Mouse (Mus musculus): ENCODE measurements at regions not wholly inside any gene's neighbourhood (a gene's known extent, or its start where the extent isn't known, plus 50 kb on each side); places are given as distances from the start of the nearest gene placed in this dataset.

GRCm38 (mm10) chr3:143087786-143088185 lies 206.0 kb upstream of the Pkn2 start:
- DNase-seq (ENCODE audit: low spot score in 2 of 2): no peak

- no peak for DNase-seq (ENCODE audit: low spot score in 2 of 2)
These were observed 196.5 kb upstream of the Pkn2 start for GRCm38 (mm10) chr3:143078310-143078709.

- DNase-seq (ENCODE audit: low spot score in 2 of 2): no peak
These were observed 190.1 kb upstream of the Pkn2 start for GRCm38 (mm10) chr3:143071839-143072373.

GRCm38 (mm10) chr3:143054858-143055257 lies 173.1 kb upstream of the Pkn2 start:
- DNase-seq (ENCODE audit: low spot score in 2 of 2): no peak

DNA sequence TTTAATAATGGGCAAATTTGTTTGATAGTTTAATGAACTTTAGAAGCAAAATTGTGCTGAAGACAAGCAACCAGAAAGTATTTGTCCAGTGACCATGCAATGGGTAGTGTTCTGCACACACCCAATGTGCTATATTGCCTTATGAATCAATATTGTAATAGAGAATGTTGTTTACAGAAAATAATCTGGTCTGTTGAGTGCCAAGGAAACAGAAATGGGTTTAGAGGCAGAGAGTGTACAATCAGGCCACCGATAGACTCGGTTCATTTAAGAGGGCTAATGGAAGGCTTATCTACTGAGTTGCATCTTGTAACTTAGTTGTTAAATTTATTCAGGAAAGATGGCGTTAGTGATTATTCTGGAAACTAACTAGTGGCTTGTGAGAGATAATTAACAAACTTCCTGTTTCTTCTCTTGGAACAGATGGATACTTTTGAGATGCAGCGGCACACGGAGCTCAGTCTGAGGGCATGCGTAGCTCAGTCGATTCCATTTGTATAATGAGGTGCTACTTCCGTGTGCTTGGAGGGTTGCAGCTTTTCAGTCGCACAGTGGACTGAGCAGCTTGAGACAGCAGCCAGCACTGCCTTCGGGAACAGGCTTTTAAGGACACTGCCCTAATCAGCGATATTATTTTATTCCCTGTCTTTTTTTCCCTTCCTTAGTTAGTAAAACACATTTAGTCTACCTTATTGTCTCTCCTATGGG lies 171.6 kb upstream of the Pkn2 start:
- no peak for DNase-seq (ENCODE audit: low spot score in 2 of 2)

GRCm38 (mm10) chr3:143040666-143041065 lies 158.9 kb upstream of the Pkn2 start:
- DNase-seq (ENCODE audit: low spot score in 2 of 2): no peak

- no peak for DNase-seq (ENCODE audit: low spot score in 2 of 2)
These were observed 154.3 kb upstream of the Pkn2 start for GRCm38 (mm10) chr3:143036108-143036507.

- DNase-seq (ENCODE audit: low spot score in 2 of 2): no peak
These were observed 152.8 kb upstream of the Pkn2 start for GRCm38 (mm10) chr3:143034588-143034987.

GRCm38 (mm10) chr3:143022486-143022885 lies 140.7 kb upstream of the Pkn2 start:
- no peak for DNase-seq (ENCODE audit: low spot score in 2 of 2)

- no peak for DNase-seq (ENCODE audit: low spot score in 2 of 2)
These were observed 139.5 kb upstream of the Pkn2 start for GRCm38 (mm10) chr3:143021159-143021871.

DNA sequence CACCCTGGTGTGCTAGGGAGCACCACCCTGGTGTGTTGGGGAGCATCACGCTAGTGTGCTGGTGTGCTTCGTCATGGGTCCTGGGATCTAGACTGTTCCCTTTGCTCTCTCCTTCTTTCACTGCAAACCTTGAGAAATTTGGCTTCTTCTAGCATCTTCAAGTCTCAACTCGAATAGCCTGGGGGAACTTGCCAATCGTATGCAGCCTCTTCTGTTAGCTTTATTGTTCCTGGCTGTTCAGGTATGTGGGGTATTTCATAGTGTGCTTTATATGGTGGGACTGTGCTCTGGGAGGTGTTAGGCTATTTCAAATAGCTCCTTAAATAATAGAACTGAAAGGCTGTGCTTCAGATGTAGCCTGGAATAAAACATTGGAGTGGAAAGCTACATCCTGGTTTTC lies 135.7 kb upstream of the Pkn2 start:
- no peak for DNase-seq (ENCODE audit: low spot score in 2 of 2)

DNA sequence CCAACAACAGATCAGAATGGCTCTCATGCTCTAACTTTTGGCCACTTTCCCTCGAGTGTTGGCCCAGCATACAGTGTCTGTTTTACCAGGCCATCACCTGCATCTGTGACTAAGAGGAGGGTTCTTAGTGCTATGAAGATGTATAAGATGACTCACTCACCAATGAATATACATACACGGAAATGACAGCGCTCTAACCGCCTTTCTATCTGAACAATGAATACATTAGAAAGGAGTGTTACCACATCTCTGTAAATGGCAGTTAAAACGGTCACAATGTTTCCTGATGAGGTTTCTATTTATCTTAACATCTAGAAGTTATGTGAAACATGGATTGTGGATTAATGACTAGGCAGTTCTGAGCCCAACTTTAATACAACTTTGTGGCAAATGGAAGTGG lies 135.0 kb upstream of the Pkn2 start:
- DNase-seq (ENCODE audit: low spot score in 2 of 2): no peak

- DNase-seq (ENCODE audit: low spot score in 2 of 2): peak; percentile 20 to 24
These were observed 132.6 kb upstream of the Pkn2 start for GRCm38 (mm10) chr3:143014421-143014820.

GRCm38 (mm10) chr3:143007047-143007446 lies 125.2 kb upstream of the Pkn2 start:
- no peak for DNase-seq (ENCODE audit: low spot score in 2 of 2)

- no peak for DNase-seq (ENCODE audit: low spot score in 2 of 2)
These were observed 120.1 kb upstream of the Pkn2 start for GRCm38 (mm10) chr3:143001952-143002351.

DNA sequence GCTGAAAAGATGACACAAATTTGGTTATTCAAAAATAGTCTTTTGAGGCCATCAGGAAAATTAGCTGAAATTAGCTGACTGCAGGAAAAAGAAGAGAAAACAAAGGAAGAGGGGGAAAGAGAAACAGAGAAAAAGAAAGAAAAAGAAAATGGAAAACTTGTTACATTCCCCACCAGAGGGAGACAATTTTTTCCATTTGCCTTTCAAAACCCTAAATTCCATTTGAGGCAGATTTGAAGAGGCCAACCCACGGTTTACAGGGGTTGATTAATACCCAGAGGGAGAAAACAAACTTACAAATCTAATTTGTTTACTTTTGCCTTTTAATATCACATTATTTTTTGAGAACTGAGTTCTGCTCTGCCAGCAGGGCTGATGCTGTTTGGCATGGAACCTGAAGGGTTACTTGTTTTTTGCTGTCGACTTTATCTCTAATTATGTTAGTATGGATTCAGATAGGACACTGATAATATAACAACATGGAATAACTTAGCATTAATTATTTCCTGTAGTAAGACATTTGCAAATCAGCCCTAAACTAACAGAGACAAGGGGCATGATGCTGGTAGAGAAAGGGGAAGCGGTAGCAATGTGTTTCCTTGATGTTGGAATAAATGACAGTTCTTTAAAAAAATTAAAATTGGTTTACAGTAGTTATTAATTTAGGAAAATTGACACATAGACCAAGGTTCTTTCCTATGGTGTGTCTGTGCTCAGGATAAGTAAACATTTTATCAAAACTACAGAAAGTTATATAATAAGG lies 114.4 kb upstream of the Pkn2 start:
- no peak for DNase-seq (ENCODE audit: low spot score in 2 of 2)

GRCm38 (mm10) chr3:142984547-142984946 lies 102.7 kb upstream of the Pkn2 start:
- no peak for DNase-seq (ENCODE audit: low spot score in 2 of 2)

DNA sequence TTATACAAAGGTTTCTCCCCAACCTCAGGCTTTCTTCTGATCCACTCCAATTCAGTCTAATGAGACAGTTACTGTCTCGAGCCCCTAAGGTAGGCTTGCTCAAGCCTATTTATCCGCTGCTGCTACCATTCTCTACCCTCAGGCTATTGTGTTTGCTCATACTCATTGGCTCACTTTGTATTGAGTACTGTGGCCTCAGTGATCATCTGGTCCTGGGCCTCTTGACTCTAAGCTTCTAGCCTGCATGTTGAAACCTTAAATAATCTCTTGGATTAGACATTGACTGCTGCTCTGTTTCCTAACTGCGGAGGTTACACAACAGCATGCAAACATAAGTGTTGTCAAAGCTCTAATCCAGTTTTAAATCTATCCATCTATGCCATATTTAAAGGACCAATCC lies 99.4 kb upstream of the Pkn2 start:
- DNase-seq (ENCODE audit: low spot score in 2 of 2): no peak

DNA sequence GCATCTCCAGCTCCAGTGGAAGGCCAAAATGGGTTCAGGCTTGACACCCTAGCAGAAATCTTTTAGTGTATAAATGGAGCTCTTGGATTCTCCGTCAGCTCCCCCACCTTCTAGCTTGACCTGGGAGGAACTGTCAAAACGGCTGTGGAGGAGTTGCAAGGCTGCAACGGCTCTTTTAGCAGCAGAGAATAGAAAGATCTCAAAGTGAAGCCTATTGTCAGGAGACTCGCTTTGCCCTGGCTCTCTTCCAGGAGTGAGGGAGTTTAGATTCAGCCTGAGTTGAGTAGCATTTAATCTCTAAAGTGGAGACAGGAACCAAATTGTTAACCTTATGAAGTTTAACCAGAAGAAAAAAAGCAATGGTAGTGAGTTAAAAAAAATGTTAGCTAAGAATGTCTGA lies 97.4 kb upstream of the Pkn2 start:
- no peak for DNase-seq (ENCODE audit: low spot score in 2 of 2)

DNA sequence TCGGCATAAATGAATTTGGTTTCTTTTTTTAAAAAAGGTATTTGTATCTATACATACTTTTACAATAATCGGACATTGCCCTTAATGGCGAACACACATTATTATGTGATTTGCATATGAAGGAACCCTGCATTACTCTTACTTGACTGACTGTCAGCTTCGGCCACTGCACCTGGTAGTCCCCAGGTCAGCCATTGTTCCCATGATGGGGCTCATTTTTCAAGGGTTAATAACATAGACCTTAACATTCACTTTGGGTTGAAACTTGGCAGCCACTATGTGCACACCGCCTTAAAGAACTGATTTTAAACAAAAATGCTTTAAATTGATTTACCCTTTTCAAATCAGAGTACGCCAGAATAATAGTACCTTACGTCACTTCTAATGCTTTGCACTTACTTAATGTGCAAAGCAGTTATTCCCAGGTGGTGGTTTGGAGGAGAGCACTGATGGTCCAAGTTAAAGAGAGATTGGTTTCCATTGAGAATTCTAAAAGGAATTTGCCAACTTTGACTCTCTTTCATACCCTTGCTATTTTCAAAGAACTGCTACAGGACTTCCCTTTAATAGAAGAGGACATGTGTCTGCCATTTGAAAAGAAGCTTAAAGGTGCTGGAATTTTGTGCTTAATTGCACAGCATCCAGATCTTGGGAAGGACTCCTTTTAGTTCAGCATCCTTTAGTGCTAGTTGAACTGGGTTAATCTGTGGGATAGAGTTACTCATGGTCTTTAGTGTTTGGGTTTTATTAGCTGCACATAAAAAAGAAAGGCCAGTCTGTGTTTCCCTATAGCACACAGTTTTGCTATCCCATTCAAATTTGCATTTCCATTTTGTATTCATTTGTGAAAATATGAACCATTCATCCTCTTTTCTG lies 95.0 kb upstream of the Pkn2 start:
- DNase-seq (ENCODE audit: low spot score in 2 of 2): no peak

GRCm38 (mm10) chr3:142975606-142976005 lies 93.8 kb upstream of the Pkn2 start:
- no peak for DNase-seq (ENCODE audit: low spot score in 2 of 2)
